Mouse (Mus musculus): Measurements from ENCODE around the gene Stambp. TPM values are rescaled to one million over a fixed set of nuclear protein-coding genes. Genes with fewer than 3 reads are reported as not detected.

Stambp gene
- total RNA-seq, 2 experiments from 2014 or later = 35.4 to 36.4 TPM

GRCm38 (mm10) chr6:83571840-83572667 is 475 bp downstream of the Stambp start:
- DNase-seq (ENCODE audit: low spot score in 2 of 2) = peak; percentile 86 to 95

DNA sequence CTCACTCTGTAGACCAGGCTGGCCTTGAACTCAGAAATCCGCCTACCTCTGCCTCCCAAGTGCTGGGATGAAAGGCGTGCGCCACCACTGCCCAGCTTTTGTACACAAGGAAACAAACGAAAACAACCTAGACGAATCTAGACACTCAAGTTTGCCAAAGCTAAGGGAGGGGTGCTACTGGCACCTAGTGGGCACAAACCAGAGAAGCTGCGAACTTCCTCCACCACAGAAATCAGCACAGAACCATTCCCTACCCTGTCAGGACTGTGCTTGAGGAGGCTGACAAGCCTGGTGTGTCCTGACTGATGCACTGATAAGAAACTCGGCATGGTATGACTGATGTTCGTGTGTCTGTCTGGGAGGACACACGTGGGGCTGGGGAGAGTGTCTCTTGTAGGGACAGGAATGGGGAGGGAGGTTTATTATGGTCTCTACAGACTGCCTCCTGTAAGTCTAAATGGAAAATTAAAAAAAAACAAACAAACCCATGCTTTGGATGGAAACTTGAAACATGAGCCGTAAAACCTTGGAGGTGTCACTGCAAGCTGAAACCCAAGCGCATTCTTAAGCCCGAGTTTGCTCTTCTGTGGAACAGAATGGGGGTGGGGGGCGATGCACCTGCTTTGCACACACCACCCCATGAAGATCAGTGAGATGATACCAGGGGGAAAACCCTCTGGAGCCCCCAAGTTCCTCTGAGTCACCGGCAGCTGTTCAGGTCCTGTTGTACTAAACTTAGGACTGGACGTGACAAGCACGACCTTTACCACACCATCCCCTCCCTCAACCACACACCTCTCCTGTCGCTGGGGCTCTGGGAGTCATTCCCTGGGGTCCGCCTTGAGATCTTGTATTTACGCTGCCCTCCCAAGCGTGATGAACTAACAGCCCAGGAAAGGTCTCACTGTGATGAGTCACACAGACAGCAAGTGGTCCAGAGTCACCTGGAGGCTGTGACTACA is 3.3 kb downstream of the Stambp start:
- peak in 1 of 2 experiments; percentile 53 for DNase-seq (ENCODE audit: low spot score in 2 of 2)

DNA sequence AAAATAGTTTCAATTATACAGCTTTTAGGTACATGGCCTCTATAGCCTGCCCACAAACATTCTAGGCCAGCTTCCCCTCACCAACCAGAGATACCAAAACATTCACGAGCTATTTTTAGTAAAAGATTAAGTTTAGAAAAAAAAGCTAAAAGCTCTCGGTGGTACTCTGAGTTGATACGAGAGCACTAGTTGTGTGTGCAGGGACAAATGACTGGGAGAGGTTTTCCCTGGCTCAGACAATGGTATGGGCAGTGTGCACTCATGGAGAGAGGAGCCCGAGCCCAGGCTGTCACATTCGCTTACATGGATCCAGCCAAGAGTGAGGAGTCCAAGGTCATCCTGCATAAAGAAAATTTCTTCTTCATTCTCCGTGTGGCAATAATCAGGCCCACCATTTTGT is 16.6 kb downstream of the Stambp start:
- DNase-seq (ENCODE audit: low spot score in 2 of 2) = no peak

- no peak for DNase-seq (ENCODE audit: low spot score in 2 of 2)
These were observed 24.2 kb downstream of the Stambp start for GRCm38 (mm10) chr6:83548346-83548745.

GRCm38 (mm10) chr6:83545778-83546177 is 26.8 kb downstream of the Stambp start:
- DNase-seq (ENCODE audit: low spot score in 2 of 2) = peak in 1 of 2 experiments; percentile 39

DNA sequence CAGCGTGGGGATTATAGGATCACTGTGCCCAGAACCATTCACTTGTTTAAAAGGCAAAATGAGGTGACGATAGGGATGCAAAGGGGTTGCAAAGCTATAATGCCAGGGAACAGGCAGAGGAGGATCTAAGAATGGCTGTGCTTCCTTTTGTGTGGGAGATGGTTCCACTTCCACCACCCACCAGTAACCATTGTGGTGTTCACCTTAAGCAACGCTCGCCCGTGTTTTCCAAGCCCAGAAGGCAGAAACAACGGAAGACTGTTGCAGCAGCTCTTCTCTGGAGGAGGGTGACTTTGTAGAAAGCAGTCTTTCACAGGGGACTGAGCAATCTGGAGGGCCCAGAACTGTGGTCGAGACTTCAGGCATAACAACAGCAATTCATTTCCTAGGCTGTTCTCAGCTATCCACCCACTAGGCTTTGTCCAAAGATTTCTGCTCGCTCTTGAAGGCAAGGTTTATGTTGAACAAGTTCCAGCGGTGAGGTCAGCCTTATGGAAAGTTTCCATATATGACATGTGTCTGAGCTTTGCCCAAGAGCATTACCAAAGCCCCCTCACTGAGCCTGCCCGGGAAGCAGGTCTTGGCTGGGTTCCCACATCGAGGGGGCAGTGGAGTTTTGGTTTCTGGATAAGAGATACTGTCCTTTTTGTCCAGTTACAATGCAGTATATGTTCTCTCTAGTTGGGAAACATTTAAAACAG is 30.6 kb downstream of the Stambp start:
- peak in 1 of 2 experiments; percentile 36 for DNase-seq (ENCODE audit: low spot score in 2 of 2)

GRCm38 (mm10) chr6:83540017-83540416 is 32.5 kb downstream of the Stambp start:
- DNase-seq (ENCODE audit: low spot score in 2 of 2) = peak; percentile 44 to 65

DNA sequence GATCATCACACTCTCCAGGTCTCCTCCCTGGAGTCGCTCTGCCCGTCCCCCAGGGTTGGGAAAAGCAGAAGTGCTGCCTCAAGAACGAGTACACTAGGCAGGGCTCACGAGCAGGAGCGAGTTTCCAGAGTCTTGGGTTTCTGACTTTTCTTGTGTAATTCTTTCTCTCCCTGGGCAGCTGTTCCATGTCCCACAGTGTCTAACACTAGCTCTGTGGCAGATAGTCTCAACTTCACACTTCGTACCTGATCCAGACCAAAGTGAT is 35.8 kb downstream of the Stambp start:
- no peak for DNase-seq (ENCODE audit: low spot score in 2 of 2)

GRCm38 (mm10) chr6:83536028-83536794 is 36.3 kb downstream of the Stambp start, which contains the start of gene Actg2:
TSS of gene Actg2 (minus strand) at chr6:83536265.
- no peak for DNase-seq (ENCODE audit: low spot score in 2 of 2)

DNA sequence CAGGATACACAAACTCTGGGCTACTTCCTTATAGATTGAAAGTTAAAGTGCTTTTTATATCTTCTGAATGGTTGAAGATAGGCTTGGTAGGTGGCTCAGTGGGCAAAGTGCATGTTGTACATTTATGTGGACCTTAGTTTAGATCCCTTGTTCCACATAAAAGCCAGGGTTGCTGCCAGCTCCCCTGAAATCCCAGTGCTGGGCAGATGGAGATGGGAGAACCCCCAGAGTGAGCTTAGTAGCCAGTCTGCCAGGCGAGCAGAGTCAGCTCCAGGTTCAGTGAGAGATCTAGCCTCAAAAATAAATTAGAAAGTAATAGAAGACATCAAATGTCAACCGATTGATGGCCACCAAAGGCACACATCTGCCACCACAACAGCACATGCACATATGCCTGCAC is 39.9 kb downstream of the Stambp start:
- DNase-seq (ENCODE audit: low spot score in 2 of 2) = no peak

GRCm38 (mm10) chr6:83523194-83523593 is 49.3 kb downstream of the Stambp start:
- no peak for DNase-seq (ENCODE audit: low spot score in 2 of 2)

DNA sequence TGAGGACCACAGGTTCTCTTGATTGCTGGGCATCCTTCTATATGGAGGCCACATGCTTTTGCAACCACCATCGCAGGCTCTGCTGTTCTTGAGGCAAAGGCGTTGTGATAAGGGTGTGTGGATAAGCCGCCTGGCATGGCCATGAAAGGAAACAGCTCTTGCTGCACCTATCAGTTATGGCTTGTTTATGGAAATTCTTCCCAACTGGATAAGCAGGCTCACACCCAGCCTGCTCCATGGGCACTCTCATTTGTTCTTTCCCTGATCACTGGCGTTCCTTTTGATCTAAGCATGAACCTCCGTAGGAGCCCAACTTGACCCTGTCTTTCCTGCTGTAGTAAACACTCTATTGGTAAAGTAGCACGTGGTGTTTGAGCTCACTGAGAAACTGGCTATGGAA is 50.7 kb downstream of the Stambp start:
- no peak for DNase-seq (ENCODE audit: low spot score in 2 of 2)

- no peak for DNase-seq (ENCODE audit: low spot score in 2 of 2)
These were observed 53.9 kb downstream of the Stambp start for GRCm38 (mm10) chr6:83518637-83519036.

GRCm38 (mm10) chr6:83515172-83515571 is 57.4 kb downstream of the Stambp start:
- DNase-seq (ENCODE audit: low spot score in 2 of 2) = peak; percentile 40 to 59

DNA sequence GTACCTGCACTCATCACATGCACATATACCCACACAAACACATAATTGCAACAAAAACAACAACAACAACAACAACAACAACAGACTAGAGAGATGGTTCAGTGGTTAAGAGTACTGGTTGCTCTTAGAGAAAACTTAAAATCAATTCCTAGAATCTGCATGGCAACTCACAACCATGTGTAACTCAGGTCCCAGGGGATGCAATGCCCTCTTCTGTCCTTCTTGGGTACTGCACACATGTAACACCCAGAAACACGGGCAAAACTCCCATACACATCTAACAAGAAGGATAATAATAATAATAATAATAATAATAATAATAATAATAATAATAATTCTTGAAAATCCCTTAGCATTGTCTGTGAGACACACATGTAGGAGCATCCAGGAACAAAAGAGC is 60.0 kb downstream of the Stambp start:
- DNase-seq (ENCODE audit: low spot score in 2 of 2) = peak in 1 of 2 experiments; percentile 82

GRCm38 (mm10) chr6:83510210-83510609 is 62.3 kb downstream of the Stambp start:
- DNase-seq (ENCODE audit: low spot score in 2 of 2) = no peak

- DNase-seq (ENCODE audit: low spot score in 2 of 2) = peak; percentile 37 to 65
These were observed 63.1 kb downstream of the Stambp start for GRCm38 (mm10) chr6:83509442-83509841.

- DNase-seq (ENCODE audit: low spot score in 2 of 2) = no peak
These were observed 65.4 kb downstream of the Stambp start for GRCm38 (mm10) chr6:83507168-83507546.

- DNase-seq (ENCODE audit: low spot score in 2 of 2) = peak; percentile 97 to 98
These were observed 66.0 kb downstream of the Stambp start, which contains the start of gene Dguok for GRCm38 (mm10) chr6:83506258-83507167. TSS of gene Dguok (minus strand) at chr6:83506969.

DNA sequence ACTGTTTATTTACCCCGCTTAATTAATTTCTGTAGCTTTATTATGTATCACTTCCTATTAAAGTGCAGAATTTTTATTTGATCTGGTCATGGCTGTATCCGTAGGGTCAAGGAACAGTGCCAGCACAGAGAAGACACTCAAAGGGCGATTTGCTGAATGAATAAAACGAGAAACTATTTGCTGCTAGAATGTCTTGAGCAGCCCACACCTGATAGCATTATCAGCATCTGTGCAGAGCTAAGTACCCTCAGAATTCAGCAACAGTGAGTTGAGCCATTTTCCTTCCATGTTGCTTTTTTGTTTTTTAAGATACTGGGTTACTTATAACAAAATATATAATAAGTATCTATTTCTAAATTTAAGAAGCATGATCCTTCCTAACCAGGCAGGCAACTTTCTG is 67.0 kb downstream of the Stambp start:
- no peak for DNase-seq (ENCODE audit: low spot score in 2 of 2)

Measured in layer of hippocampus, adult 18-20 months (tissue).